Mouse (Mus musculus): ENCODE data around the gene Kcnn3.

Kcnn3 gene

DNA sequence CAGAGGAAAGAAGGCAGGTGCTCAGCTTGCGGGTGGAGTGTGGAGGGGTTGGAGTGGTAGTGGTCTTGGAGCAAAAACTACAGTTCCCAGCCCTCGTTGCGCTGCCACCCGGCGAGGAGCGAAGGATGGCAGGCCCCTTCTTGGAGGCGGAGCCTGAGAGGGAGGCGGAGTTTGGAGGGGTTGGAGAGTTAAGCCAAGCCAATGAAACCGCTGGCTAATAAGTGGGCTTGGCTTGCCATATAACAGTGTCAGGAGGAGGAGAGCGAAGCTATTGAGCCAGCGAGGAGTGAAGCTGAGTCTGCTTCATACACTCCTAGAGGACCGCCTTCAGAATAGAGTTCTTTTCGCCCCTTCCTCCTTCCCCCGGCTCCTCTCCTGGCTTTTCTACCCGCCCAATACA is at the start of gene Kcnn3:
Gene Kcnn3 (plus strand): TSS at position 271 of the 400 bp plus-strand sequence.
- CTCF ChIA-PET, result interaction anchor here (0.7 kb wide), 1 partner anchor 213 kb away, joined by 7 read pairs; no protein-coding TSS in a partner anchor

DNA sequence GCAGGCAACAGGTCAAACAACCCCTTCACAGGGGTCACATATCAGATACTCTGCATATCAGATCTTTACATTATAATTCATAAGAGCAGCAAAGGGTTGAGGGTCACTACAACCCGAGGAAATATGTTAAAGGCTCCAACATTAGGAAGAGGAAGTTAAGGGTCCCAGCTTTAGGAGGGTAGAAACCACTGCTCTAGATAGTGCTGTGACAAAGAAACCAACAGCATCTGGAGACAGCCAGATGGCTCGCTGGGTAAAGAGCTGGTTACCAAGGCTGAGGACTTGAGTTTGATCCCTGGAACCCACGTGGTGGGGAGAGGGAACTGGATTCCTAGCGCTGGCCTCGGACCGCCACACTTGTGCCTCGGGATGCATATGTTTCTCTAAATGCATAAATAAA is 47.7 kb upstream of the Kcnn3 start:
- CTCF ChIA-PET, result no interaction called here

GRCm38 (mm10) chr3:89473838-89474237 is 46.1 kb upstream of the Kcnn3 start:
- CTCF ChIA-PET, result interaction anchor here (1.4 kb wide), 1 partner anchor 11 kb away, joined by 3 read pairs; no protein-coding TSS in a partner anchor

DNA sequence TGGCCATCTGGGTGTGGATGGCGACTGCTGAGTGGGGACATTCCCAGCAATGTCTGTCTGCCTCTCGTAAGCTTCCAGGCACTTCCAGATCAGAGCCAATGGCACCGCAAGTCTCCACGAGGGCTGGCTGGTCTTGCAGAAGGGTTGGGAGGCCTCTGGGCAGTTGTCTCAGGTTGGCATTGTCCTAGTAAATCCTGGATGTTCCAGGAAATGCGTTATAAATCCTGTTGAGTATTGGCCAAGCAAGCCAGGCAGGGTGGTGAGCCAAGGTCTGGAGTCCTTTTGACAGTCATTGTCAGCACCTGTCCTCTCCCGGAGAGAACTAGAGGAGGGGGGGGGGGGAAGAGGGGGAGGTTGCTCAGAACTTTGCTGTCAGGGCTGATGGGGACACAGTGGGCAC is 40.9 kb upstream of the Kcnn3 start:
- CTCF ChIA-PET, result no interaction called here

GRCm38 (mm10) chr3:89481488-89481887 is 38.5 kb upstream of the Kcnn3 start:
- CTCF ChIA-PET, result interaction anchor here (0.6 to 1.5 kb wide), 2 partner anchors 25 to 288 kb away, joined by 3 read pairs; no protein-coding TSS in a partner anchor

- CTCF ChIA-PET, result interaction anchor here (0.6 to 1.5 kb wide), 3 partner anchors 26 to 175 kb away, joined by 3 to 6 read pairs (median 3); no protein-coding TSS in a partner anchor
These were observed 37.7 kb upstream of the Kcnn3 start for GRCm38 (mm10) chr3:89482249-89482648.

DNA sequence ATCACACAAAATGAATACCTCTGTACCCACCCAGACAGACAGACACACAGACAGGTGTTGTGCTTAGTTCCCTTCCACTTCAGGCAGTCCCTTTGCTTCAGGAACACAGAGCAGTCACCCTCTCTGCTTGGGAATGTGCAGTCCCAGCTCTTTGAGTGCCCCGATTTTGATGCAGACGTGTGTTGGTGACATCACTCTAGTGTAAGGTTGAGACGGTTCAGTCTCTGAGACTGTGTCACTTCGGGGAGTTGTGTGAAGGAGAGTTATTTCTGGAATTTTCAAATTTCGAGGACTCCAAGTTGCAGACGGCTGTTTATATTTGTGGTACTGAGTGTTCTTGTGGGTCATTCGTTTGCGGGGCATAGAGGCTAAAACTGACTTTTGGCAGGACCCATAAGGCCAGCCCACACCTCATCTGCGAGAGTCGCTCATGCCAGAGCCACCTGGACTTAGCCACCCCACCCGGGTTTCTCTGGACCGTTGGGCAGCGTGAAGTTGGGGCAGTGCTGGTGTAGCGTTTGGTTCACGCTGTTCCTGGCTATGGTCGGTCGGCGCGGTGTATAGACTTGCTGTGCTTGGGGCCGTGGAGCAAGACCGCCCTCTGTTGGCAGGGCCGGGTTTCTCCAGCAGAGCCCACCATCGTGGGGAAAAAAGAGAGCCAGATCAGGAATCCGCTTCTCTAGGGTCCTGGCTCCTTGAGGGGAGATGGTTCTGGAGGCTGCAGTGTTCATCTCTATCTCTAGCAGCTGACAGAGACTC is 35.0 kb upstream of the Kcnn3 start:
- CTCF ChIA-PET, result interaction anchor here (0.8 to 1.6 kb wide), 3 partner anchors 10 to 144 kb away, joined by 3 to 4 read pairs (median 3); no protein-coding TSS in a partner anchor

- CTCF ChIA-PET, result interaction anchor here (0.6 kb wide), 1 partner anchor 94 kb away, joined by 7 read pairs; no protein-coding TSS in a partner anchor
These were observed 33.9 kb upstream of the Kcnn3 start for GRCm38 (mm10) chr3:89486111-89486510.

DNA sequence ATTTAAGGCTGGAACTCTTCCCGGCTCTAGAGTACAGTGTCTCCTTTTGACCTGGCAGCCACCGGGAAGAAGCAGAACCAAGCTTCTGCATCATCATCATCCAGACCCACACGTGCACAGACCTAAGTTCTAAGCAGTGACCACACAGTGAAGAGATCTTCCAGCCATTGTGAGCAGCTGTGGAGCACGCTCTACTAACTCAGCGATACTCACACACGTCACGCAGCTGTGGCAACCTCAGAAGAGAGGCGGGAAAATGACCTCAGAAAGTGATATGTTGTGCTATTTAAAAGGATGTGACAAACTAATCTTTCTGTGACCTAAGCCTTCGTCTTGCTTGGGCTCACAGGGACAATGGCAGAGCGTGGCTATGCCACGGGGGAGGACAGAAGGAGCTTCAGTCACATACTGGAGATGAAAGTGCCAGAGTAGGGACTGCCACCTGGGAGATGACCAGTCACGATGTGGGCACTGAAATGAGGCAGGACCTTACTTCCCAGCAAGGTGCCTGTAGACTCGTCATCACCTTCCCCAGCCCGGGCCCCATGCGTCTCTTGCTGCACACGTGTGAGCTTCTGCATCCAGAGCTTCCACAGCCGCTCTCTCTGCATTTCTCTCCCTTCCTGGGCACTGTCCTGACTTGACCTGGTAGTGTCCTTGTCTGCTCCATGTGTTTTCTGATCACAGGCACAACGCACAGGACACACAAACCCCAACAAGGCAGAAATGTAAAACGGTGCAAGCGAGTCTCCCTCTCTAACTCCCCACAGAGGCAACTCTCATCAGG is 32.9 kb upstream of the Kcnn3 start:
- CTCF ChIA-PET, result no interaction called here

GRCm38 (mm10) chr3:89490790-89491189 is 29.2 kb upstream of the Kcnn3 start:
- CTCF ChIA-PET, result no interaction called here

- CTCF ChIA-PET, result no interaction called here
These were observed 28.4 kb upstream of the Kcnn3 start for GRCm38 (mm10) chr3:89491559-89491958.

- CTCF ChIA-PET, result no interaction called here
These were observed 27.2 kb upstream of the Kcnn3 start for GRCm38 (mm10) chr3:89492701-89493151.

- CTCF ChIA-PET, result interaction anchor here (0.6 kb wide), 1 partner anchor 78 kb away, joined by 4 read pairs; no protein-coding TSS in a partner anchor
These were observed 25.3 kb upstream of the Kcnn3 start for GRCm38 (mm10) chr3:89494630-89495029.

DNA sequence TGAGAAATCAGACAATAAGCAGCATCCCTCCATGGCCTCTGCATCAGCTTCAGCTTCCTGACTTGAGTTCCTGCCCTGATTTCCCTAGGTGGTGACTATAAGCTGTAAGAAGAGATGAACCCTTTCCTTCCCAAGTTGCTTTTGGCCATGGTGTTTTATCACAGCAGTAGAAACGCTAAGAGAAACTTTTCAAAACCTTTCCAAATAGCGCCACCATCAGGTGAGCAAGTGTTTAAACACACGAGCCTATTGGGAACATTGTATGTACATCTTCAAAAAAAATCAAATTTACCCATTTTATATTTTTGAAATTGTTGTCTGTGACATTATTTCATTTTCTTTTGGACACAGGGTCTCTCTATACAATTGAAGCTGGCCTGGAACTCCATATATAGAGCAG is 23.6 kb upstream of the Kcnn3 start:
- CTCF ChIA-PET, result no interaction called here

DNA sequence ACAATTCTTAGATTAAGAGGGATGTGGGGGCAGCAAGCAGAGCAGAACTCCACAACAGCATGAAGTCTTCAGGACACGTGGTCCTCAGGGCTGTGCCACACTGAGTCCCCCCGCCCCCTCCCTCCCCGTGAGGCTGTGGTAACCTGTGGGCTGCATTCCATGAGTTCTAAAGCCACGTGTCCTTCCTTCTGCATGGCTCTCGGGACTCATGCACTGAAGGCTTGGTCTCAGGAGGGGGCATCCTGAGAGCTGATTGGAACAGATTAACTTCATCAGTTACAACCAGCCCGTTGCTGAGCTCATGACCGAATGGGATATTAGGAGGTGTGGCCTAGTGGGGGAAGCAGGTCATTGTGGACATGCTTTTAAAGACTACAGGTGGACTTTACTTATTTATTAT is 20.3 kb upstream of the Kcnn3 start:
- CTCF ChIA-PET, result no interaction called here

DNA sequence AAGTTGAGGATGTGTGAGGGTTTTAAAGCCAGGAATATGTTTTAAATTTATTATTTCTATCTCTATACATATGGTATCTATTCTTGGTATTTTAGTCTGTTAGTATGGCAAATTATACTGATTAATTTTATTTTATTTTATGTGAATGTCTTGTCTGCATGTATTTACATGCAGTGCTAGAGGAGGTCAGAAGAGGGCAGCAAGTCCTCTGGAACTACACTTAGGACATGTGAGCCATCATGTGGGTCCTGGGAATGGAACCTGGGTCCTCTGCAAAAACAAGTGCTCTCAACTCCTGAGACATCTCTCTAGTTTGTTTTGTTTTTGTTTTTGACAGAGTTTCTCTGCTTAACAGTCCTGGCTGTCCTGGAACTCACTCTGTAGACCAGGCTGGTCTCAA is 18.5 kb upstream of the Kcnn3 start:
- CTCF ChIA-PET, result no interaction called here

- CTCF ChIA-PET, result no interaction called here
These were observed 17.4 kb upstream of the Kcnn3 start for GRCm38 (mm10) chr3:89502551-89502950.

- CTCF ChIA-PET, result no interaction called here
These were observed 11.9 kb upstream of the Kcnn3 start for GRCm38 (mm10) chr3:89508041-89508440.

- CTCF ChIA-PET, result no interaction called here
These were observed 9.0 kb upstream of the Kcnn3 start for GRCm38 (mm10) chr3:89510979-89511378.

GRCm38 (mm10) chr3:89511400-89511799 is 8.6 kb upstream of the Kcnn3 start:
- CTCF ChIA-PET, result no interaction called here

GRCm38 (mm10) chr3:89512225-89512624 is 7.7 kb upstream of the Kcnn3 start:
- CTCF ChIA-PET, result no interaction called here

GRCm38 (mm10) chr3:89515444-89515843 is 4.5 kb upstream of the Kcnn3 start:
- CTCF ChIA-PET, result interaction anchor here (0.6 kb wide), 1 partner anchor 403 kb away, joined by 13 read pairs; no protein-coding TSS in a partner anchor

GRCm38 (mm10) chr3:89516321-89516720 is 3.6 kb upstream of the Kcnn3 start:
- CTCF ChIA-PET, result no interaction called here
